Mouse (Mus musculus) midbrain, embryonic 16.5 days (tissue): ENCODE measurements at regions not wholly inside any gene's neighbourhood (a gene's known extent, or its start where the extent isn't known, plus 50 kb on each side); places are given as distances from the start of the nearest gene placed in this dataset.

Source experiments
- ATAC-seq: fragments of 200-750 bp; cut with Nextera tagmentation; 2 replicates; pipeline ENCODE4 v1.8.0; 2017; ENCODE audit warnings: moderate TSS enrichment
- H3K27ac ChIP-seq: fragments of 300-500 bp; sonication (generic); 2 replicates; pipeline ENCODE4 v1.5.1; 2014; ENCODE audit warnings: mild to moderate bottlenecking, low read length, mixed read lengths
- H3K27me3 ChIP-seq: fragments of 300-500 bp; sonication (generic); 2 replicates; pipeline ENCODE4 v1.6.1; 2014; ENCODE audit warnings: low read depth, low read length, mixed read lengths; ENCODE audit not compliant: control insufficient read depth, insufficient read depth
- H3K36me3 ChIP-seq: fragments of 300-500 bp; sonication (generic); 2 replicates; pipeline ENCODE4 v1.6.1; 2014; ENCODE audit warnings: mild to moderate bottlenecking, low read length, moderate library complexity, mixed read lengths; ENCODE audit not compliant: control insufficient read depth, insufficient read depth
- H3K4me1 ChIP-seq: fragments of 300-500 bp; sonication (generic); 2 replicates; pipeline ENCODE4 v1.6.1; 2014; ENCODE audit warnings: mild to moderate bottlenecking, low read length, mixed read lengths; ENCODE audit not compliant: control insufficient read depth, insufficient read depth
- H3K4me2 ChIP-seq: fragments of 300-500 bp; sonication (generic); 2 replicates; pipeline ENCODE4 v1.6.1; 2014; ENCODE audit warnings: mild to moderate bottlenecking, low read length, mixed read lengths
- H3K4me3 ChIP-seq: fragments of 300-500 bp; sonication (generic); 2 replicates; pipeline ENCODE4 v1.5.1; 2014; ENCODE audit warnings: low read depth, mild to moderate bottlenecking, low read length, moderate library complexity, mixed read lengths
- H3K9ac ChIP-seq: fragments of 300-500 bp; sonication (generic); 2 replicates; pipeline ENCODE4 v1.6.1; 2014; ENCODE audit warnings: low read depth, low read length, mixed read lengths
- H3K9me3 ChIP-seq: fragments of 300-500 bp; sonication (generic); replicated peaks from 2 replicates; pipeline ENCODE4 v1.6.1; 2014; ENCODE audit warnings: mild to moderate bottlenecking, low read length, mixed read lengths; ENCODE audit not compliant: control insufficient read depth, poor library complexity, severe bottlenecking
- whole genome bisulfite sequencing: fragments of 180-500 bp; shearing (Covaris S2); extraction: QIAGEN DNeasy Blood & Tissue Kit; methylation state at CpG from one replicate; pipeline ENCODE4 v1.1.7; 2014; 5-methylcytosine and 5-hydroxymethylcytosine counted together

DNA sequence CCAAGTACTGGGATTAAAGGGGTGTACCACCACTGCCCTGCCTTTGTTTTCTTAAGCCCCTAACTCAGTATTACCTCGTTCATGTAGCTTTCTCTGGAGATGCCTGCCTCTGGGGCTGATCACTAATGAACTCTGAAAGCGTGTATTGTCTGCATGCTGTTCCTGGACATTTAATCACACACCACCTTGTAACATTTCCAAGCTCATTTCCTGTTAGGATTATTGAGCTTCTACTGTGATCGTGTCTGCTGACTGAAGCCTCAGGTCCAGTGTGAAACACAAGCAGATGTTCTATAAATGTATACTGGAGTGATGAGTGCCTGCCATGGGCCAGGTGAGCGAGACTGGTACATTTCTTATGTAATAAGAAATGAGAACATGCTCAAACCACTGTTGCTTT, 398.6 kb downstream of the Brinp2 start:
- H3K4me1 ChIP-seq: no peaks in the 10 kb centered on the region
- no peaks in the 10 kb centered on the region for H3K9me3 ChIP-seq
- no peak overlapping the region for H3K4me3 ChIP-seq
- ATAC-seq: no peak
- no peak overlapping the region for H3K4me2 ChIP-seq
- H3K36me3 ChIP-seq: no peaks in the 10 kb centered on the region
- no peak overlapping the region for H3K27ac ChIP-seq
- 68% methylated on average over 4 of the region's 4 CpGs for WGBS
- no peaks in the 10 kb centered on the region for H3K27me3 ChIP-seq
- no peak overlapping the region for H3K9ac ChIP-seq

DNA sequence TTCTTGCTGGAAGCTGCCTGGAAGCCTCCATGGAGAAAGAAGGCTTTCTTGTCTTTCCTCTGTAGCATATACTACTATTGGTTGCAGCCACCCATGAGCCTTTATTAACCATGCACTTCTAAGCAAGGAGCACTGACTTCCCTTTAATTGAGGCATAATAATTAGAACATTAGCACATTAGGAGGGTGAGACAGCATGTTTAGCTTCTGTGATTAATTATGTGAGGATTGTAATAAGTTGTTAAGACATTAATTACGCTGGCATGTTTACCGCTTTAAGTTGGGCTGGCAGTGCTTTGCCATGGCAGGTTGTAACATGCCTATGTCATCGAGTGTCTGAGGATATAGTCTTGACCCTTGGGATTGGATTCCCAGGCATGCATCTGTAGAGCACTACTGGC, 391.7 kb downstream of the Brinp2 start:
- Histone ChIP-seq H3K36me3 (no peaks in the 10 kb centered on the region), H3K27me3 (no peaks in the 10 kb centered on the region), H3K4me2 (no peak overlapping the region), H3K9ac (no peak overlapping the region), H3K4me1 (no peaks in the 10 kb centered on the region), H3K4me3 (no peak overlapping the region), H3K9me3 (no peaks in the 10 kb centered on the region), H3K27ac (no peak overlapping the region)
- no peak for ATAC-seq
- WGBS: 89% methylated on average over 3 of the region's 3 CpGs

DNA sequence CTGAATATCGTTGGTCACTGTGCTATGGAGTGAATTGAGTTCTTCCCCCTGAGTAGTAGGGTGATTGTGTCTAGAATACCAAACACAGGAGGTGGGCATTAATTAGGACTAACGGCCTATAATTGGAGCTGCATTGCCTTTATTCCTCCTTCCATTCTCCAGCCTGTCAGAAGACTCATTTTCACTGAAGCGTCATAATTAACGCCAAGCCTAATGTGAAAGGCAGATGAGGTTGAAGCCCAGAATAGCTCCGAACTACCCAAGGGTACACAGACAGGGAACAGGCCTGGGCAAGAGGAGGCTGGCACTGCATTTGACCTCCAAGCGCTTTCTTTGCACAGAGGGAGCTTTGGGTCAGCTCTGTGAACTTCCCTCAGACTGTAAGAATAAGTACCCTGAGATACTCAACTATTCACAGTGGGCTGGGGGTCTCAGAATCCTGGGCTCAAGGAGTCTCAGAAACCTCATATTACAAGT, 386.5 kb downstream of the Brinp2 start:
- H3K27ac ChIP-seq: no peak overlapping the region
- H3K9me3 ChIP-seq: no peaks in the 10 kb centered on the region
- no peak overlapping the region for H3K4me2 ChIP-seq
- ATAC-seq: no peak
- no peaks in the 10 kb centered on the region for H3K4me1 ChIP-seq
- no peaks in the 10 kb centered on the region for H3K36me3 ChIP-seq
- H3K9ac ChIP-seq: no peak overlapping the region
- 38% methylated on average over 6 of the region's 6 CpGs for WGBS
- H3K4me3 ChIP-seq: no peak overlapping the region
- H3K27me3 ChIP-seq: no peaks in the 10 kb centered on the region

DNA sequence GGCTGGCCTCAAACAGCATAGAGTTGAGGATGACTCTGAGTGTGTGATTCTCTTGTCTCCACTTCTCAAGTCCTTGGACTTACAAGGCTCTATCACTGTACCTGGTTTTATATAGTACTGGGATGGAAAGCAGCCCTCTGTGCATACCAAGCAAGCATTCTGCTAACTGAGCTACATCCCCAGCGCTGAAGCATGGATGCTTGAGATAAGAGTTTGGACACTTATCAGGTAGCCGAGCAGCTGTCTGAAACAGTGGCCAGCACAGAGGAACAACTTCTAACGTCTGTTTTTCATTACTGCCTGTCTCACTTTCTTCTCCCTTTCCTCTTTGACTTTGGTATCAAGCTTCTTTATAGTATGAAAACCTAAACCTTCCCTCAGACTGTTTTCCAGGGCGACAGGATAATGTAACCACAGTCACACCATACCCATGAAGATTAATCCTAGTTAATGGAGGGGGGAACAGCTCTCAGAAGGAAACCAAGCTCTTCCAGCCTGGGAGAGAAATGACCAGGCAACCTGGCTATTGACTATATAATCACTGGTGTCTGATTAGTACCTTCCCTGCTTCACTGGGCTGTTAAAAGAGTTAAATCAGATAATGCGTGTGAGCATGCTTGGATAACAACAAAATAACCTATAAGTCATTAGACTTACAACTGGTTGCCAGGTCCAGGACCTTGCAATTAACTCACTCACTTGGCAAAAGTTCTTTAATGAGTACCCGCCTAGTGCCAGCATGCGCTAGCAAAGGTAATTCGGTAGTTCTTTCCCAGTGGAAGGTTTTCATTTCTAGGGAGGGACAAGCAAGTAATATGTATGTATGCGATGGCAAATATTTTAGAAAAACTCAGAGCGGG, 382.5 kb downstream of the Brinp2 start:
- H3K4me1 ChIP-seq: no peaks in the 10 kb centered on the region

DNA sequence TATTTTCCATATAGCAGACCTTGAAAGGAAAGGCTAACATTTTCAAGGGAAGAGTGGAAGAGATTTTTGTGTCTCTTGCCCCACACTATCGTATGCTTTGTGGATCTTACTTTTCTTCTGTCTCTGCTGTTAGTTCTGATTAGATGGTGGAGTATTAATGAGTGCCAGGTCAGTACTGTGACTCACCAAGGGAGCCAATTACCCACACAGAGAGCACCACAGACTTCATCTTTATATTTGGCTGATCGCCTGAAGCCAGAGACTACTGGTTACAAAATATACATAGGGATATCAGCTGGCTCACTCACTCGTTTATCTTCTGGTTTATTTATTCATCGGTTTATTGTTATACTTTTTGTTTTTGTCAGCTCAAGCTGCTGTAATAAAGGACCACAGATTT, 381.5 kb downstream of the Brinp2 start:
- Histone ChIP-seq H3K27me3 (no peaks in the 10 kb centered on the region), H3K4me1 (no peaks in the 10 kb centered on the region), H3K9ac (no peak overlapping the region), H3K4me3 (no peak overlapping the region), H3K9me3 (no peaks in the 10 kb centered on the region), H3K36me3 (no peaks in the 10 kb centered on the region), H3K27ac (no peak overlapping the region), H3K4me2 (no peak overlapping the region)
- WGBS: 71% methylated on average over 4 of the region's 4 CpGs
- ATAC-seq: no peak

More for the DNA sequence above, 382.5 kb downstream of the Brinp2 start:
- Histone ChIP-seq H3K36me3 (no peaks in the 10 kb centered on the region), H3K27me3 (no peaks in the 10 kb centered on the region), H3K4me2 (no peak overlapping the region), H3K9me3 (no peaks in the 10 kb centered on the region), H3K9ac (no peak overlapping the region), H3K4me3 (no peak overlapping the region), H3K27ac (no peak overlapping the region)
- WGBS: 87% methylated on average over 10 of the region's 10 CpGs
- no peak for ATAC-seq

DNA sequence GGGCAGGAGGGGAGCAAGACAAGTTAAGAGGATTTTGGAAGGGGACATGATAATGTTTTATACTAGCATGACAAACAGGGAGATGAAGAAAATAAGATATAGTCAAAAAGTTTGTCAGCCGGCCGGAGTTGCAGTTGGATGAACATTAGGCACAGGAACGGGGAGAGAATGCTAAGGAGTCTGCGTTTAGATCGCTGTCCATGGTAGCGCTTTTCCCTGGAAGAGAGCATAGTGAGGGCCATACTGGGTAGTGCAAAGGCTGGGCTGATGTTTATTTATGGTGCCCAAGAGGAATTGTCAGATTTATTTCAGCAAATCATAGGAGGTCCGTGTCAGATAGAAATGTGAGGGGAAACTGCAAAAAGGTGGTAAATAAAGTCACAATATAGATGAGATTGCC, 337.0 kb downstream of the Brinp2 start:
- no peak overlapping the region for H3K4me2 ChIP-seq
- H3K27me3 ChIP-seq: no peaks in the 10 kb centered on the region
- H3K4me3 ChIP-seq: no peak overlapping the region
- no peaks in the 10 kb centered on the region for H3K36me3 ChIP-seq
- WGBS: 28% methylated on average over 7 of the region's 7 CpGs
- no peaks in the 10 kb centered on the region for H3K9me3 ChIP-seq
- ATAC-seq: no peak
- H3K27ac ChIP-seq: no peak overlapping the region
- no peaks in the 10 kb centered on the region for H3K4me1 ChIP-seq
- H3K9ac ChIP-seq: no peak overlapping the region

DNA sequence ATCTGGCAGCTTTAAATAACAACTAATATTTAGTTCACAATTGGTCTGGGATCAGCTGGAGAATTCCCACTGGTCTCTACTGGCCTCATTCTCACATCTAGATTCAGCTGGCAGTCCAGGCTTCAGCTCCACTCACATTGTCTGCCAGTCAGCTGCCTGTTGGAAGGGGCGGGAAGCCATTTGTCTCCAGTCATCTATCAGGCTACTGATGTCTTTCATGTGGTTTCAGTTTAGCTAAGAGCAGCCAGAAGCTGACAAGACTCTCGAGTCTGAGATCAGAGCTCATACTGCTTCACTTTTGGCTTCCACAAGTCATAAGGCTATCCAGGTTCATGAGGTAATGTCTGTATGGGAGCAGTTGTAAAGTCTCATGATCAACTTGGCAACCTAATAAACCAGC, 316.4 kb downstream of the Brinp2 start:
- no peak overlapping the region for H3K4me3 ChIP-seq
- H3K9ac ChIP-seq: no peak overlapping the region
- no peaks in the 10 kb centered on the region for H3K36me3 ChIP-seq
- WGBS: 43% methylated on average over 2 of the region's 2 CpGs
- no peak overlapping the region for H3K27ac ChIP-seq
- no peaks in the 10 kb centered on the region for H3K4me1 ChIP-seq
- H3K27me3 ChIP-seq: no peaks in the 10 kb centered on the region
- no peak overlapping the region for H3K4me2 ChIP-seq
- no peak for ATAC-seq
- no peaks in the 10 kb centered on the region for H3K9me3 ChIP-seq

DNA sequence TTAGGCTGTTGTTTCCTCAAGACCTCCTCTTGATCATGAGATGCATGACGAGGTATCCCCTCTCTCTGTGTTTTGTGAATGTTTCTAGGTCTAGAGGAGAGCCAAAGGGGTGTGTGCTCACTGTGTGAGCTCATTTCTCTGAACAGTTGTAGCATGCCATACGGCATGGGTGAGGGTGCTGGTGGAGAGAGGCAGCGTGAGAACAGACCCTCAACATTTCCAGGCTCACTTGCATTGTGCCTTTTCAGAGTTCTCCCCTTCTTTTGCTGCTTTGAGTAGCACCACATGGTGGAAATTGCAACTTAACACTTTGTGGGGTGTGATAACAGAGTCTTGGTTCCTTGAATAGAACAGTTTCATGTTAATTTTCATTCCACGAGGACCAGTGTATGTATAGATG, 315.8 kb downstream of the Brinp2 start:
- Histone ChIP-seq H3K9ac (no peak overlapping the region), H3K4me2 (no peak overlapping the region), H3K27ac (no peak overlapping the region), H3K4me3 (no peak overlapping the region), H3K9me3 (no peaks in the 10 kb centered on the region), H3K4me1 (no peaks in the 10 kb centered on the region), H3K27me3 (no peaks in the 10 kb centered on the region), H3K36me3 (no peaks in the 10 kb centered on the region)
- 88% methylated on average over 4 of the region's 4 CpGs for WGBS
- ATAC-seq: no peak

DNA sequence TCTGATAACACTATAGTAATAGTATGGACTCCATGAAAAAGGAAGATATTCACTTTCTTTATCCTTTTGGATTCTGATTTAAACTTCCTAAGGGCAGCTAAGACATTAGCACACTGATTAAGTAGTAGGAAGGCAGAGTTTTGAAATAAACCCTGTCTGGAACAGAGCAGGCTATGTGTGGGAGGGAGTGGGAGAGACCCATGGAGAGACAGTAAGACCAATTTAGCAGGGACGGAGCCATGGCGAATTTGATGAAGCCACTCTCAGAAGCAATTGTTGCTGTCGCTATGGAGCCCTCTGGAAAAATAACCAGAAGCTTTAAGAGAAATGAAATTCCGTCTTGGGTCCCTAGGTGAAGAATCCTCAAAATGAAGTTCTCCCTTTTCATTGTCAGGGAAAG, 303.5 kb downstream of the Brinp2 start:
- H3K9me3 ChIP-seq: no peaks in the 10 kb centered on the region
- no peaks in the 10 kb centered on the region for H3K4me1 ChIP-seq
- H3K36me3 ChIP-seq: no peaks in the 10 kb centered on the region
- H3K4me2 ChIP-seq: no peak overlapping the region
- no peak overlapping the region for H3K9ac ChIP-seq
- ATAC-seq: no peak
- H3K27me3 ChIP-seq: no peaks in the 10 kb centered on the region
- no peak overlapping the region for H3K27ac ChIP-seq
- 64% methylated on average over 4 of the region's 4 CpGs for WGBS
- H3K4me3 ChIP-seq: no peak overlapping the region
